Mouse (Mus musculus) heart, postnatal 4 days (tissue): ENCODE results near the gene Esyt2. TPM values are rescaled to one million over a fixed set of nuclear protein-coding genes. Genes with fewer than 3 reads are reported as not detected.

Source experiments
- microRNA-seq, 2 experiments: library from miRNA; unstranded; fragments of <30 nt; microRNA quantifications; one replicate each; pipeline ENCODE4 v1.2.0; 2021 to 2022
- total RNA-seq, 2 experiments: library from RNA; stranded (reverse); gene quantifications; 2 replicates each; pipeline ENCODE4 v1.2.3; 2021

The Esyt2 gene
- total RNA-seq, 2 experiments from 2014 or later: 33.8 to 38.4 TPM

Small RNA genes within 50 kb of the gene (microRNA-seq; reads per million reads assigned to microRNA genes)
- gene Gm23190: 0 reads per million in 2 experiments

Other genes with a start within 250 kb of the Esyt2 start
- gene Zfp386, start 233.5 kb upstream of the Esyt2 start, total RNA-seq: 10 to 100 TPM; 26.0 to 30.0 TPM
- gene Vipr2, start 203.5 kb upstream of the Esyt2 start, total RNA-seq: 1 to 10 TPM; 1.9 to 2.4 TPM
- gene Wdr60, start 18.2 kb upstream of the Esyt2 start, total RNA-seq: 1 to 10 TPM; 2.6 to 2.8 TPM
- not detected for gene Gm11027, start 5.8 kb upstream of the Esyt2 start, total RNA-seq
- gene Ncapg2, start 124.2 kb downstream of the Esyt2 start, total RNA-seq: 10 to 100 TPM; 34.6 to 36.4 TPM
- gene Ptprn2, start 204.5 kb downstream of the Esyt2 start, total RNA-seq: under 1 TPM; 0.29 to 0.34 TPM